Mouse (Mus musculus): ENCODE data around the gene 0610012G03Rik. TPM values are rescaled to one million over a fixed set of nuclear protein-coding genes. Genes with fewer than 3 reads are reported as not detected.

Gene 0610012G03Rik
- total and polyA plus RNA-seq, 3 experiments = 11.7 to 69.4 (median 25.2) TPM

DNA sequence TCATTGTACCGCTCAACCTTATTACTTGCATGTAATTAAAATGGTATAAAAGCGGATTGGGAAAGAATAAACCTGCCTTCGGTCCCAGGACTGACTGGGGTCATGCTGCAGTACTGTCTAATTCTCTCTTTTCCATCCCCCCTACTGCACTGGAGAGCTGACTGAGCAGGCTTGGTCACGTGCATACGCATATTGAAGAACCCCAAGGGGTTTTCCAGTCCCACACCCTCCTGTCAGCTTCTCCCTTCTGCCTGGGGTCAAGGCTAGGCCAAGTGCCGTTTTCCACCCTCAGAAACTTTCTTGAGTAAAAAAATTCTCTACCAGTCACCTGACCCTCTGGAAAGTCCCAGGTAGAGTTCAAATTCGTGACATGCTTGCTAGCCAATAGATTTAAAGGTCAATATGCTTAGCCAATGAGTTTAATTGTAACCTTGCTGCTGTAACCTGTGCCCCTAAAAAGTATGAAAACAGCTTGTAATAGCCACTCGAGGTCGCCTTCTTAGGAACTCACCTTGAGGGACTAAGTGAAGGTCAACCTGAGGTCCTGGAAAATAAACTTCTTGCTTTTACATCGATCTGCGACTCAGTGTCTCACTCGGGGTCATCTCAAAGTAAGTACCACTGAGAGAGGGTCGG lies 21.6 kb downstream of the 0610012G03Rik start:
- Histone ChIP-seq H3K36me3 (replicated peaks) (no peaks in the 10 kb centered on the region), H3K27me3 (ENCODE audit: insufficient read depth, low read length) (peaks cover 40% of the 10 kb centered on the region), H3K4me3 (ENCODE audit: low read depth, low read length) (no peak overlapping the region), H3K9me3 (replicated peaks) (no peaks in the 10 kb centered on the region), H3K4me1 (ENCODE audit: insufficient read depth, low read depth, low read length) (peaks cover 4% of the 10 kb centered on the region)
- DNase-seq (ENCODE audit: low spot score) (no peak), ATAC-seq (ENCODE audit: extremely low read depth, insufficient number of reproducible peaks, low FRiP score, poor library complexity, severe bottlenecking) (no peak)
- TF ChIP-seq GATA1 (IDR thresholded peaks at IDR 0.05; ENCODE audit: borderline replicate concordance, low read length) (no peak), CTCF (IDR thresholded peaks at IDR 0.05; ENCODE audit: low read depth, low read length) (no peak), GATA2 (IDR thresholded peaks at IDR 0.05; ENCODE audit: borderline replicate concordance, low read depth, low read length) (no peak), TAL1 (conservative IDR thresholded peaks at IDR 0.05; ENCODE audit: low read depth, low read length) (no peak), POLR2AphosphoS5 (IDR thresholded peaks at IDR 0.05; ENCODE audit: insufficient replicate concordance, low read depth, low read length) (no peak)

DNA sequence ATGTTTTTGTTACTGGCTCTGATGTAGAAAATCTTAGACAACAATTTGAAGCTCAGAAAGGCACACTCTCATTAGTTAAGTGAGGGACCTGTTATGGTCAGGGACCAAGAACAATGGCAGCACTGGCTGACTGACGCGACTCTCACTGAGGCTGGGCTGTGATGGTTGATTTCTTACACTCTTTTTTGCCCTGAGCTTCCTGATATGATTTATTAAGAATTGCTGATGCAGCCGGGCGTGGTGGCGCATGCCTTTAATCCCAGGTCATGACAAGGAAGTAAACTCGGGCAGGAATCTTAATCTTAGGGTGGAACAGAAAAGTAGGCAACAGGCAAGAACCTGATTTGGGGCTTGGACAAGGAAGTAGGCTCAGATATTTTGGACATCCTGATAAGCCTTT lies 22.2 kb downstream of the 0610012G03Rik start:
- H3K9me3 ChIP-seq (replicated peaks) = no peaks in the 10 kb centered on the region
- peaks cover 38% of the 10 kb centered on the region for H3K27me3 ChIP-seq (ENCODE audit: insufficient read depth, low read length)
- no peak for TF ChIP-seq POLR2AphosphoS5 (IDR thresholded peaks at IDR 0.05; ENCODE audit: insufficient replicate concordance, low read depth, low read length)
- TF ChIP-seq CTCF (IDR thresholded peaks at IDR 0.05; ENCODE audit: low read depth, low read length) = no peak
- TF ChIP-seq TAL1 (conservative IDR thresholded peaks at IDR 0.05; ENCODE audit: low read depth, low read length) = no peak
- TF ChIP-seq GATA1 (IDR thresholded peaks at IDR 0.05; ENCODE audit: borderline replicate concordance, low read length) = no peak
- no peak for TF ChIP-seq GATA2 (IDR thresholded peaks at IDR 0.05; ENCODE audit: borderline replicate concordance, low read depth, low read length)
- ATAC-seq (ENCODE audit: extremely low read depth, insufficient number of reproducible peaks, low FRiP score, poor library complexity, severe bottlenecking) = no peak
- DNase-seq (ENCODE audit: low spot score) = no peak
- no peaks in the 10 kb centered on the region for H3K36me3 ChIP-seq (replicated peaks)
- no peak overlapping the region for H3K4me3 ChIP-seq (ENCODE audit: low read depth, low read length)
- H3K4me1 ChIP-seq (ENCODE audit: insufficient read depth, low read depth, low read length) = peaks cover 2% of the 10 kb centered on the region; the same call in 1 of the 2 replicates

DNA sequence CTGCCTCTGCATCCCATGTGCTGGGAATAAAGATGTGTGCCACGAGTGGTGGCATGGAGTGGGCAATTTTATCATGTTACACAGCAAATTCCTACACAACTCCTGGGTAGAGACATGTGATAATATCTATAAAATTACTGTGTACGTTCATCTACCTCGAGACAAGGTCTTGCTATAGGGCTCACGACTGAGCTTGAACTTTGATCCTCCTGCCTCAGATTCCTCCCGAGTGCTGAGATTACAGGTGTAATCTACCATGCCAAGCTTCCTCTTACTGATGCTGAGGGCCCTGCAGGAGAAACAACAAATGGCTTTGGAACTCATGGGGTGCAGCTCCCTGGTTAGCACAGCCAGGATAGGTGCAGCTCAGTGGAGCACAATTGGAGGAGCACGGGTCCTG lies 23.9 kb downstream of the 0610012G03Rik start:
- H3K4me3 ChIP-seq (ENCODE audit: low read depth, low read length) = no peak overlapping the region
- H3K36me3 ChIP-seq (replicated peaks) = no peaks in the 10 kb centered on the region
- no peak for ATAC-seq (ENCODE audit: extremely low read depth, insufficient number of reproducible peaks, low FRiP score, poor library complexity, severe bottlenecking)
- peaks cover 2% of the 10 kb centered on the region; the same call in 1 of the 2 replicates for H3K4me1 ChIP-seq (ENCODE audit: insufficient read depth, low read depth, low read length)
- no peak for DNase-seq (ENCODE audit: low spot score)
- no peaks in the 10 kb centered on the region for H3K9me3 ChIP-seq (replicated peaks)
- TF ChIP-seq POLR2AphosphoS5 (IDR thresholded peaks at IDR 0.05; ENCODE audit: insufficient replicate concordance, low read depth, low read length) (no peak), GATA1 (IDR thresholded peaks at IDR 0.05; ENCODE audit: borderline replicate concordance, low read length) (no peak), TAL1 (conservative IDR thresholded peaks at IDR 0.05; ENCODE audit: low read depth, low read length) (no peak), GATA2 (IDR thresholded peaks at IDR 0.05; ENCODE audit: borderline replicate concordance, low read depth, low read length) (no peak), CTCF (IDR thresholded peaks at IDR 0.05; ENCODE audit: low read depth, low read length) (no peak)
- peaks cover 30% of the 10 kb centered on the region for H3K27me3 ChIP-seq (ENCODE audit: insufficient read depth, low read length)

DNA sequence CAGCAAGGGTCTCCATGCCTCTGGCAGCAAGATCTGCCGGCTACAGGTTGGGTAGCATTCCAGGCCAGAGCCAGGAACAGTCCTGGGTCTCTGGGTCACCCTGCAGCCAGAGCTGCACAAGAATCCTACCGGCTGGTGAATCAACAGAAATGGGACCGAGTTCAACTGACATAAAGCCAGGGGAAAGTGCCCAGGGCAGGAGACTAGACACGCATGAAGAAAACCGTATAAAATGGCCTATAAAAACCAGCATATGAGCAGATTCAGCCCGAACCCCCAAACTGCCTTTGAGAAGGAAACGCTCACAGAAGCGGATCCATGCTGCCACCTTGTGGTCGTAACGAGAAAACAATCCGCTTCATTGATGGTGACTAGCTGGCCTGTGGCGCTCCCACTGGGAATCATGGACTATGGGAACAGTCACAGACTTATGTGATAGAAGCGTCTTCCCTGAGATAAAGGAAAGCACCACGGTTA lies 30.0 kb downstream of the 0610012G03Rik start:
- ATAC-seq (ENCODE audit: extremely low read depth, insufficient number of reproducible peaks, low FRiP score, poor library complexity, severe bottlenecking) (no peak; the same call in 1 of the 2 replicates), DNase-seq (ENCODE audit: low spot score) (peak; percentile 50)
- Histone ChIP-seq H3K4me1 (ENCODE audit: insufficient read depth, low read depth, low read length) (peaks cover 7% of the 10 kb centered on the region; the same call in 1 of the 2 replicates), H3K4me3 (ENCODE audit: low read depth, low read length) (no peak overlapping the region), H3K36me3 (replicated peaks) (no peaks in the 10 kb centered on the region), H3K9me3 (replicated peaks) (no peaks in the 10 kb centered on the region), H3K27me3 (ENCODE audit: insufficient read depth, low read length) (peaks cover 30% of the 10 kb centered on the region)
- TF ChIP-seq CTCF (IDR thresholded peaks at IDR 0.05; ENCODE audit: low read depth, low read length) (peak; percentile 63), POLR2AphosphoS5 (IDR thresholded peaks at IDR 0.05; ENCODE audit: insufficient replicate concordance, low read depth, low read length) (no peak)

DNA sequence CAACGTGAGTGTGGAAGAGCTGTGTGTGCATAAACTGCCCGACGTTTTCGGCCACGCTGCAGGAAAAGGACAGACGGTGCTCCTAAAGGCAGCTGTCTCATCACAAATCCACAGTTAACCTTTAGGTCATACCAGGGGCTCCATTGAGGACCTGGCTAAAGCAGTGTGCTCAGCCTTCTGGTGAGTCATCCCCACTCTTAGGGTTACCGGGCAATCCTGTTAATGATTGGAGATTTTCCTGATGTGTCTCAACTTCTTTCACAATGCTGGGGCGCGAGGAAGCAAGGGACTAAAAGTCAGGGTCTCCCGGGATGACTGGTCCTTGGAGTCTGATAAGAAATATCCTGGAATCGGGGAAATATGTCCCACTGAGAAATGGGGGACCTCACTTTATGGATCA lies 30.5 kb downstream of the 0610012G03Rik start:
- Histone ChIP-seq H3K4me3 (ENCODE audit: low read depth, low read length) (no peak overlapping the region), H3K36me3 (replicated peaks) (no peaks in the 10 kb centered on the region), H3K4me1 (ENCODE audit: insufficient read depth, low read depth, low read length) (peaks cover 7% of the 10 kb centered on the region; the same call in 1 of the 2 replicates), H3K9me3 (replicated peaks) (no peaks in the 10 kb centered on the region), H3K27me3 (ENCODE audit: insufficient read depth, low read length) (peaks cover 32% of the 10 kb centered on the region)
- ATAC-seq (ENCODE audit: extremely low read depth, insufficient number of reproducible peaks, low FRiP score, poor library complexity, severe bottlenecking) = no peak
- no peak for DNase-seq (ENCODE audit: low spot score)
- TF ChIP-seq GATA1 (IDR thresholded peaks at IDR 0.05; ENCODE audit: borderline replicate concordance, low read length) = no peak
- TF ChIP-seq GATA2 (IDR thresholded peaks at IDR 0.05; ENCODE audit: borderline replicate concordance, low read depth, low read length) = no peak
- no peak for TF ChIP-seq CTCF (IDR thresholded peaks at IDR 0.05; ENCODE audit: low read depth, low read length)
- no peak for TF ChIP-seq TAL1 (conservative IDR thresholded peaks at IDR 0.05; ENCODE audit: low read depth, low read length)
- TF ChIP-seq POLR2AphosphoS5 (IDR thresholded peaks at IDR 0.05; ENCODE audit: insufficient replicate concordance, low read depth, low read length) = no peak

DNA sequence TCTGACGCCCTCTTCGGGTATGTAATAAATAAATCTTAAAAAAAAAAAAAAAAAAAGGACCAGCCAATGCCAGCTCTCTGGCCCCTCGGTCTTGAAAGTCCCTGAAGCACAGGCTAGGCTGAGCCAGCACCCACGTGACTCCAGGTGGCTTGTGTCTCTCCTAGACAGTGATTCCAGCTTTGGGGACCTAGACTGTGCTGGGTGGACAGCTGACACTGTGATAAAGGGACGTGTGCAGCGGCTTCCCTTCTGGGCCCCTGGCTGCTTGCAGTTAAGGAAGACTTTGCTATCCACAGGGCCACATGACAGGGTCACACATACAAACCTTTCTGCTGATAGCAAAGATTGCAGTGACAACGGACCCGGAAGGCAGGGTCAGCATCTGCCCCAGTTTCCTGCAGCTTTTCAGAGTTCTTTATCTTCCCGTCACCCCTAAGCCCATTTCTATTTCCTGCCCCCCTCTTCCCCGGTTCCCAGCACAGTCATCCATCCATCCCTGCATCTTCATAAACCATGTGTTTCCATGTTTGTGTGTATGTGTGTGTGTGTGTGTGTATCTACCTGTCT lies 37.9 kb downstream of the 0610012G03Rik start:
- peaks cover 23% of the 10 kb centered on the region for H3K27me3 ChIP-seq (ENCODE audit: insufficient read depth, low read length)
- TF ChIP-seq CTCF (IDR thresholded peaks at IDR 0.05; ENCODE audit: low read depth, low read length) (no peak), GATA1 (IDR thresholded peaks at IDR 0.05; ENCODE audit: borderline replicate concordance, low read length) (no peak), GATA2 (IDR thresholded peaks at IDR 0.05; ENCODE audit: borderline replicate concordance, low read depth, low read length) (no peak), TAL1 (conservative IDR thresholded peaks at IDR 0.05; ENCODE audit: low read depth, low read length) (no peak), POLR2AphosphoS5 (IDR thresholded peaks at IDR 0.05; ENCODE audit: insufficient replicate concordance, low read depth, low read length) (no peak)
- no peaks in the 10 kb centered on the region for H3K9me3 ChIP-seq (replicated peaks)
- DNase-seq (ENCODE audit: low spot score) (no peak), ATAC-seq (ENCODE audit: extremely low read depth, insufficient number of reproducible peaks, low FRiP score, poor library complexity, severe bottlenecking) (no peak)
- H3K4me3 ChIP-seq (ENCODE audit: low read depth, low read length) = no peak overlapping the region
- no peaks in the 10 kb centered on the region for H3K36me3 ChIP-seq (replicated peaks)
- no peaks in the 10 kb centered on the region for H3K4me1 ChIP-seq (ENCODE audit: insufficient read depth, low read depth, low read length)

All from G1E (cell line).